Mouse (Mus musculus) CH12.LX (cell line): ENCODE measurements around the gene F13a1.

ENCODE experiments used
- CHD2 ChIP-seq: IDR thresholded peaks from 2 replicates; pipeline ENCODE4 v1.6.1; 2011; ENCODE audit warnings: low read length, improper control_type of control experiment
- CTCF ChIP-seq, 2 experiments: IDR thresholded peaks in 1 of 2; conservative IDR thresholded peaks in 1 of 2; 2 replicates each; pipeline ENCODE4 v1.5.1; 2011 to 2012; ENCODE audit warnings: low read depth in 2 of 2, low read length in 2 of 2, improper control_type of control experiment in 1 of 2, inconsistent platforms in 1 of 2, mild to moderate bottlenecking in 1 of 2, moderate library complexity in 1 of 2
- E2F4 ChIP-seq: IDR thresholded peaks from 2 replicates; pipeline ENCODE4 v1.6.1; 2011; ENCODE audit warnings: low read depth, low read length, improper control_type of control experiment; ENCODE audit not compliant: insufficient replicate concordance
- HCFC1 ChIP-seq: IDR thresholded peaks from 2 replicates; pipeline ENCODE4 v1.6.1; 2012; ENCODE audit warnings: low read depth, mild to moderate bottlenecking, inconsistent platforms, low read length, improper control_type of control experiment
- JUND ChIP-seq: conservative IDR thresholded peaks from 2 replicates; pipeline ENCODE4 v1.6.1; 2011; ENCODE audit warnings: low read depth, low read length, improper control_type of control experiment
- KAT2A ChIP-seq: IDR thresholded peaks from 2 replicates; pipeline ENCODE4 v1.6.1; 2012; ENCODE audit warnings: low read length, improper control_type of control experiment, inconsistent platforms; ENCODE audit not compliant: insufficient replicate concordance
- MAX ChIP-seq: IDR thresholded peaks from 2 replicates; pipeline ENCODE4 v1.6.1; 2011; ENCODE audit warnings: low read length, improper control_type of control experiment
- MAZ ChIP-seq: IDR thresholded peaks from 2 replicates; pipeline ENCODE4 v1.6.1; 2012; ENCODE audit warnings: low read depth, mild to moderate bottlenecking, inconsistent platforms, low read length, improper control_type of control experiment, moderate library complexity
- POLR2A ChIP-seq: IDR thresholded peaks from 2 replicates; pipeline ENCODE4 v1.6.1; 2011; ENCODE audit warnings: low read depth, mild to moderate bottlenecking, improper control_type of control experiment, low read length
- POLR2AphosphoS2 ChIP-seq: IDR thresholded peaks from 2 replicates; pipeline ENCODE4 v1.6.1; 2011; ENCODE audit warnings: low read depth, low read length, improper control_type of control experiment
- TBP ChIP-seq: conservative IDR thresholded peaks from 2 replicates; pipeline ENCODE4 v1.6.1; 2011; ENCODE audit warnings: low read depth, low read length, improper control_type of control experiment
- USF1 ChIP-seq: IDR thresholded peaks from 2 replicates; pipeline ENCODE4 v1.6.1; 2014; ENCODE audit warnings: low read depth, mild to moderate bottlenecking, inconsistent platforms, low read length, improper control_type of control experiment

DNA sequence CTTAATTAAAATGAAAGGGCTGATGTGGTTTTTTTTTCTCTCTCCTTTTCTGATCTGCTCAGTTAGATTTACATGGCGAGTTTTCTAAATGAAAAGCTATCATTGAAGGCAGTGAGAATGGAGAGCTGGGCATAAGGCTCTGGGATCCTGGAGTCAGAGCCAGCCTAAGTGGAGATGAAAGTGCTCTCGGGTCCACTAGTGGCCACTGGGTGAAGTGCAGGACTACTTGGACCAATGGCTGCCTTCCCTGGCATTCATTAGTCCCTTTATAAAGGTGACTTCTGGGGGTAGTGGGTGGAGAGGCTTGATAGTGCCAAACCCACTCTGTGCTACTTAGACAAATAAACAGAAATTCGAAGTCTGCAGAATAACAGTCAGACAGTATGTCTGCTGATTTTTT, 5.0 kb downstream of the F13a1 start:
- TF ChIP-seq POLR2A (no peak), MAX (no peak), POLR2AphosphoS2 (no peak), TBP (no peak), MAZ (no peak), CHD2 (no peak), E2F4 (no peak), CTCF (conservative IDR thresholded peaks at IDR 0.05 in 1 of 2, IDR thresholded peaks at IDR 0.05 in 1 of 2; ENCODE audit: low read depth in 2 of 2, low read length in 2 of 2) (peak; percentile 20 to 36; a peak in 2 of 4 replicates), USF1 (no peak), HCFC1 (no peak), KAT2A (no peak), JUND (no peak)
